Mouse (Mus musculus) layer of hippocampus, adult 9-10 months (tissue): ENCODE measurements around the gene S1pr3.

Source experiments
- DNase-seq: peaks from one replicate; pipeline ENCODE4 v3.0.0; 2022; ENCODE audit warnings: low spot score

Gene S1pr3

GRCm38 (mm10) chr13:51408519-51409001, at the start of gene S1pr3:
S1pr3 (plus strand) TSS chr13:51408639.
- no peak for DNase-seq

DNA sequence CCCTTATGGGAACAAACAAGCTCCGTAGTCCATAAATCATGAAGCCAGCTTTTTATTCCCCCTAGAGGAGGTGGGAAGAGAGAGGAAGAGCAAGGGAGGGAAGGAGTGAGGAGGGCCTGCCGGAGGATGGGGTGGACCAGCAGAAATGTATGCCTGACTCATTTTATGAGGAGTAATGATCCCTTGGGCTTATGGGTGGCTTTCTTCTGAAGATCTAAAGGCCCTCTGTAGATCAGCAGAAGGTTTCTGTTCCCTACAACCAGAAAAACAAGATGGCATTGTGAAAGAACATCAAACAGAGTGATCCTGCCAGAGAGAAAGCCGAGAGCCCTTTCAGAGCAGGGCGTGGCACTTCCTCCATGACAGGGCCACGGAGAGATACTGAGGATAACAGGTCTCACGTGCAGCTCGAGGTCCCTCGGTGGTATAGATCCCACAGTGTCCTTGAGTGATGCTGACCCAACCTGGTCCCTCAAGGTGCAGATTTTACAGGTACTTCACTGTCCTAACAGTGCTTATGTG, 47.9 kb upstream of the S1pr3 start:
- no peak for DNase-seq

- DNase-seq, result no peak
Measured at GRCm38 (mm10) chr13:51363390-51363789, 45.0 kb upstream of the S1pr3 start.

- DNase-seq, result no peak
Measured at GRCm38 (mm10) chr13:51363985-51364384, 44.5 kb upstream of the S1pr3 start.

DNA sequence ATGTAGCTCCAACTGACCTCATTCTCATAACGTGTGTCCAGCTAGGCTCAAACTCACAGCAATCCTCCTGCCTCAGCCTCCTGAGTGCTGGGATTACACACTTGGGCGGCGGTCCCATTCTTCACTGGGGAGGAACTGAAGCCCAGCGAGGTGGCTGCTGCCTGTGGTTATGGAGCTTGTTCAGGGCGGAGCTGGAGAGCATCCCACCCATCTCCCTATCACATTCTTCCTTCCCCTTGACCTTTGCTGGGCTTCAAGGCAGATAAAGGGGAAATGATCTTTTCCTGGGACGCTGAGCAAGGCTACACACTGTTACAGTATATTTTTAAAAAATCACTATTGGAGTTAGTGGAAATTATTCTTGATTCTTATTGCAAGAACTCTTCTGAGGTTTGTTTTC, 43.2 kb upstream of the S1pr3 start:
- DNase-seq, result no peak

DNA sequence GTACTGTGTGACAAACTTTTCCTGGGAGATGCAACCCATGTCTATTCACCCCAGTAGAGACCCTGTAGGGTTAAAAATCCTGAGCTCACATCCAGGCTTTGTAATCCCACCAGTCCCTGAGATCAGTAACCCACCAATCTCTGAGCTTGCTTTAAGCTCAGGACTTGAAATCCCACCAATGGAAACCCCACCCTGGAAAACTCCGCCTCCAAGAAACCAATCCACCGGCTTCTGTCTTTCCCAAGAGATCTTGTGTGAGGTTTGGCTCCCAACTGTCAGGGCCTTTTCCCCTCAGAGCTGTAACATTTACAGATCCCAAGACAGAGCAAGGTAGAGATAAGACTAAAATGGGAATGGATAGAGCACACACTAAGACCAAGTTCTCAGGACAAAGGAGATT, 40.1 kb upstream of the S1pr3 start:
- no peak for DNase-seq

DNA sequence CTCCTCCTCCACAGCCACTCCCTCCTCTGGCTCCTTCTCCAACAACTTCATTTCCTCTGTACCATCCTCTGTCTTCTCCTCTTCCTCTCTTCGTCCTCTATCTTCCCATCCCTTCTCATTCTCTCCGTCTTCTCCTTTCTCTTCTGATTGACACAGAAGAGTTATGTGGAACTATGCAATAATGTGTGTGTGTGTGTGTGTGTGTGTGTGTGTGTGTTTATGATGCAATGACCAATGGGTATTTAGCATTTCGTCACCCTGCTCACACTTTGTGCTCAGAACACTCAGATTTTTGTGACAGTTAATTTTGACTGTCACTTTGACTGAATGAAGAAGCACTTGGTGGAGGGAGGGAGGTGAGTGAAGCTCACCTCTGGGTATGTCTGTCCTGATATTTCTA, 39.1 kb upstream of the S1pr3 start:
- DNase-seq, result no peak

GRCm38 (mm10) chr13:51373086-51373485, 35.4 kb upstream of the S1pr3 start:
- no peak for DNase-seq

- DNase-seq, result peak; percentile 10
Measured at GRCm38 (mm10) chr13:51374026-51374807, 34.2 kb upstream of the S1pr3 start.

DNA sequence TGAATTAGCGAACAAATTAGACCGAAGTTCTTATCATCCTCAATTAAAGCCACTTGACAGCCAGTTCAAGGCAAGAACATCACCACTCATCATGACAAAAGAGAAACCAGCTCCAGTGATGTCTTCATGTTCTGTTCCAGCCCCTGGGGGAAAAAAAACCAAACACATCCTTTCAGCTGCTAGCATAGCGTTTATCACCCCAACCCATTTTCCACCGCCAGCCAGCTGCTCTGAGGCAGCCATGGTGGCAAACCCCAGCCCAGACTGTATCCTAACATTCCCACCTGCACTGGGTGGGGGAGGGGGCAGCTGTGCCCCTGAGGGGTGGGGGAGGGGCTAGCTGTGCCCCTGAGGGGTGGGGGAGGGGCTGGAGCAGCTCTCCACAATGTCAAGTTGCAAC, 30.3 kb upstream of the S1pr3 start:
- no peak for DNase-seq

DNA sequence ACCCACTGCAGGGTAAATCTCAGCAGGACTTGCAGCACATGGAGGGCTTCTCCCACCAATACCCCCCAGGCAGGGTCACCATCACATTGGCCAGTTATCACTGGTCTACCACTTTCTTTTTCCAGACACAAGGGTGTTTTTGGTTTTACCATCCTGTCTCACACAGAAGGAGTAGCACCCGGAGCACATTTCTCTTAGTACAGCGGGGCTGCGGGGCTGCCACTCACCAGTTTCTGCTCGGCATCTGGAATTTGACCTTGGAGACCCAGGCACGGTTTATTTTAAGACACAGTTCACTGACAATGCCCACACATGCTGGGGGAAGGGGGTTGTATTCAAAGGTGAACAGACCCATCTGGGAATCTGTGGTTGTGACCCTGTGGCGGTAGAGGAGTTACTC, 28.8 kb upstream of the S1pr3 start:
- no peak for DNase-seq

GRCm38 (mm10) chr13:51381498-51381897, 26.9 kb upstream of the S1pr3 start:
- DNase-seq, result no peak

DNA sequence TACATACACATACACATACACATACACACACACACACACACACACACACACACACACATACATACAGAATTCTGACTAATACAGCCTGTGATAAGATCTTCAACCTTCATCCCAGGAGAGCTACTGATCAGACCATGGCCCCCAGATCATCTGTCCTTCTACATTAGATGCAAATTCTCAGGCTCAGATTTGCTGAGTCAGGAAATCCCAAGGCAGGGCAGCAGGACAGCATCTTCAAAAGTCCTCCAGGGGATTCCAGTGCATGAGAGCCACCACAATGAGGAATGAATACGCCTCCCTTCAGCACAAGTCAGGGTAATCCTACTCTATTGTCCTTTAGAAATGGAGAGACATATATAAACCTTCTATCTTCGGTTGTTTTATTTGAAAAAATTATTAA, 23.5 kb upstream of the S1pr3 start:
- DNase-seq, result no peak

- no peak for DNase-seq
Measured at GRCm38 (mm10) chr13:51387908-51388307, 20.5 kb upstream of the S1pr3 start.

GRCm38 (mm10) chr13:51390398-51390797, 18.0 kb upstream of the S1pr3 start:
- DNase-seq, result no peak

- no peak for DNase-seq
Measured at GRCm38 (mm10) chr13:51391359-51391916, 17.0 kb upstream of the S1pr3 start.

DNA sequence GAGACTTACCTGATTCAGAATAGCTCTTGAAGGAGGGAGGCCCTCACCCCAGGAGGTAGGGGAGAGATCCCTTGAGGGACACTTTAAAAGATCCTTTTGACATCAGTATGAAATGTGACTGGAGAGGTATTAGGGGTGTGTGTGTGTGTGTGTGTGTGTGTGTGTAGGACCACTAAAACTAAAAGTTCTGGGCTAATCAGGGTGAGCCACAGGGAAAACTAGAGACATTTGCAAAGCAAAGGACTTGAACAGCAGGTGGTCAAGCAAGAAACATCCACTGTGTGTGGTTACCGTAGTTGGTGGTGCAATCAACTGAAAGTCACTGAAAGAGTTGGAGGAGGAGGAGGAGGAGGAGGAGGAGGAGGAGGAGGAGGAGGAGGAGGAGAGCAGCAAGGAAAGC, 16.2 kb upstream of the S1pr3 start:
- DNase-seq, result no peak

DNA sequence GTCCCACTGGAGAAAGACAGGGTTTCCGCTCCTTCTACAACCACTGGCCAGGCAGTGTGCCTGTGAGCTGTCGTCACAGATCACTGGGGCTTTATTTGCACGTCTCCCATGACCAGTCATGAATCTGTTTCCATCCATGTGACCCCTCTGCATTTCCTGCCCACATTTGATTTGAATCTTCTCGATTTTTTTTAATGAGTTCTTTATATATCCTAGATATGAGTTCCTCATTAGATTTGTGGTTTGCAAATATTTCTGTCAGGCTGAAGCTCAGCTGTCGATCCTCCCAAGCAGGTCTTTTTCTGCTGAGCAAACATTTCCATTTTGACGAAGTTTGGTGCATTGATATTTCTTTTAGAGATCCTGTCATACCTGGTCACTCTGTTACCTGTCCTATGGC, 10.6 kb upstream of the S1pr3 start:
- DNase-seq, result no peak

- no peak for DNase-seq
Measured at GRCm38 (mm10) chr13:51399562-51399961, 8.9 kb upstream of the S1pr3 start.

- no peak for DNase-seq
Measured at GRCm38 (mm10) chr13:51400186-51400719, 8.2 kb upstream of the S1pr3 start.

DNA sequence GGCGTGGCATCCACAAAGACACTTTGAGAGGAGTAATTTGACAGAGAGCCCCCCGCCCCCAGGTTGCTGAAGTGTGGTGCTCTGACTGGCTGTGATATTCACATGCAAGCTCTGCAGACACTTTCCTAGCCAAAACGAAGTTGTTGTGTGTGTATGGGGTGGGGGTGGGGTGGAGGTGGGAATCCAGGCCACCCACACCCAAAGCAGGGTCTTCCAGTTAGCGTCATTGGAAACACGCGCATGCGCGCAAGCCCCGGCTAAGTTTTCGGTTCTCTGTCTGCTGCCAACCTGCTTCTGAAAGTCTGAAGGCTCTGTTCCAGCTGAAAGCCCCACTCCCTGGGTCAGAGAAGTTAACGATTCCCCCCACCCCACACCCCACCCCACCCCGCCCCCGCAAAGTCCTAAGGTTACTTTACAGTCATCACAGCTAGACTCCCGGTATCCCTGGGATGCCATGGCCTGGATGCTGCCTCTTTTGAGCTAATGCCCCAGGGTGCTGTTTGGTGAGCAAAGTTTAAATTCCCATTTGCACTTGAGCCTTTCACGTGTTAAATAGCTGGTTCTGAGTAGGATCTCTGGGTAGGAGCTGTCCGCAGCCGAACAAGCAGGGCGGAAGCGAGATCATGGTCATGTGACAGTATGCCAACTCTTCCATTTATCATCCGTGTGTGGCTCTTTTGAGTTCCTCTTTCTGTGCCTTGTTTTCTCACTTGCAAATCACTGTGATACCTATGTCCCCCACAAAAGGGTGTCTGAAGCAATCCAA, 7.5 kb upstream of the S1pr3 start:
- DNase-seq, result no peak

DNA sequence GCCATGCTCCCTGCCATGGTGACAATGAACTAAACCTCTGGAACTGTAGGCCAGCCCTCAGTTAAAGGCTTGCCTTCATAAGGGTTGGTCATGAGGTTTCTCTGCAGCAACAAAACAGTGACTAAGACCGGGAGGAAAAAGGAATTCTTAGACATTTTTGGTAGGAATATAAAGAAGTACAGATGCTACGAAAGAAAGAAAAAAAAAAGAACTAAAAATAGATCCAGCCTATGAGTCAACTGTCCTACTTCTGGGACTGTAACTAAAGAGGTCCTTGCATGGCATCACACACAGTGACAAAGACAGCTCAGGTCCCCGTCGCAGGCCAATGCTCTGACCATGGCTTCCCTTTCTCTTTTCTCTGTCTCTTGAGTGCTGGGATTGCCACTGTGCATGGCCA, 3.9 kb upstream of the S1pr3 start:
- no peak for DNase-seq
